Mouse (Mus musculus) liver, embryonic 14.5 days (tissue): ENCODE data around the gene Ankrd39. TPM values are rescaled to one million over a fixed set of nuclear protein-coding genes. Genes with fewer than 3 reads are reported as not detected.

Experiments used
- ATAC-seq: fragments of 200-750 bp; cut with Nextera tagmentation; 2 replicates; pipeline ENCODE4 v1.8.0; 2017; ENCODE audit warnings: moderate number of reproducible peaks, mild to moderate bottlenecking, moderate library complexity; ENCODE audit not compliant: insufficient read depth
- DNase-seq, 3 experiments: peaks; one replicate each; pipeline ENCODE4 v3.0.0-alpha.2; 2012 to 2013; ENCODE audit warnings: low read depth in 3 of 3, low spot score in 3 of 3
- H3K27ac ChIP-seq: fragments of 300-500 bp; sonication (generic); 2 replicates; pipeline ENCODE4 v1.5.1; 2014; ENCODE audit warnings: moderate library complexity, mild to moderate bottlenecking, control low read depth, inconsistent platforms
- H3K27me3 ChIP-seq: fragments of 300-500 bp; sonication (generic); 2 replicates; pipeline ENCODE4 v1.6.1; 2014; ENCODE audit warnings: mild to moderate bottlenecking, low read length, moderate library complexity; ENCODE audit not compliant: control insufficient read depth, insufficient read depth
- H3K36me3 ChIP-seq: fragments of 300-500 bp; sonication (generic); replicated peaks from 2 replicates; pipeline ENCODE4 v1.6.1; 2014; ENCODE audit warnings: low read depth; ENCODE audit not compliant: control insufficient read depth, insufficient read depth
- H3K4me1 ChIP-seq, 2 experiments: fragments of 200-500 bp in 1 of 2; fragments of 300-500 bp in 1 of 2; sonication (generic) in 1 of 2; replicated peaks; 2 replicates each; pipeline ENCODE4 v1.6.1; 2012 to 2014; ENCODE audit warnings: antibody characterized with exemption in 1 of 2, inconsistent platforms in 1 of 2, low read length in 1 of 2; ENCODE audit not compliant: control insufficient read depth in 2 of 2, insufficient read depth in 2 of 2
- H3K4me2 ChIP-seq: fragments of 300-500 bp; sonication (generic); 2 replicates; pipeline ENCODE4 v1.6.1; 2014; ENCODE audit warnings: low read depth, mild to moderate bottlenecking, control low read depth, moderate library complexity
- H3K4me3 ChIP-seq, 2 experiments: fragments of 200-500 bp in 1 of 2; fragments of 300-500 bp in 1 of 2; sonication (generic) in 1 of 2; 2 replicates each; pipeline ENCODE4 v1.5.1; 2012 to 2014; ENCODE audit warnings: low read depth in 2 of 2, low read length in 2 of 2, mild to moderate bottlenecking in 2 of 2, control low read depth in 1 of 2, inconsistent platforms in 1 of 2, moderate library complexity in 1 of 2; ENCODE audit not compliant: insufficient read depth in 1 of 2
- H3K9ac ChIP-seq: fragments of 300-500 bp; sonication (generic); replicated peaks from 2 replicates; pipeline ENCODE4 v1.6.1; 2014; ENCODE audit warnings: mild to moderate bottlenecking, control low read depth, moderate library complexity
- H3K9me3 ChIP-seq: fragments of 300-500 bp; sonication (generic); 2 replicates; pipeline ENCODE4 v1.6.1; 2016; ENCODE audit warnings: low read length, mixed read lengths; ENCODE audit not compliant: control insufficient read depth
- CTCF ChIP-seq: IDR thresholded peaks from 2 replicates; pipeline ENCODE4 v1.5.1; 2016; ENCODE audit warnings: antibody characterized with exemption, low read depth, control low read depth
- EP300 ChIP-seq: IDR thresholded peaks from 2 replicates; pipeline ENCODE4 v1.6.1; 2016; ENCODE audit warnings: antibody characterized with exemption, low read depth
- WGBS: fragments of 180-500 bp; shearing (Covaris S2); extraction: QIAGEN DNeasy Blood & Tissue Kit; methylation state at CpG from one replicate; pipeline ENCODE4 v1.1.7; 2014; ENCODE audit not compliant: insufficient replicate concordance; 5-methylcytosine and 5-hydroxymethylcytosine counted together
- polyA plus RNA-seq, 2 experiments: library from polyadenylated mRNA; depleted of rRNA in 1 of 2; stranded (reverse) in 1 of 2; unstranded in 1 of 2; fragments of >200 nt; fragmentation: Nextera tagmentation in 1 of 2; extraction: Ambion mirVana in 1 of 2; gene quantifications; 2 replicates each; pipeline versions ENCODE4 v1.2.1 to v1.2.3; 2012 to 2014

Ankrd39 gene
- polyA plus RNA-seq, 2 experiments: 3.5 to 5.1 TPM

DNA sequence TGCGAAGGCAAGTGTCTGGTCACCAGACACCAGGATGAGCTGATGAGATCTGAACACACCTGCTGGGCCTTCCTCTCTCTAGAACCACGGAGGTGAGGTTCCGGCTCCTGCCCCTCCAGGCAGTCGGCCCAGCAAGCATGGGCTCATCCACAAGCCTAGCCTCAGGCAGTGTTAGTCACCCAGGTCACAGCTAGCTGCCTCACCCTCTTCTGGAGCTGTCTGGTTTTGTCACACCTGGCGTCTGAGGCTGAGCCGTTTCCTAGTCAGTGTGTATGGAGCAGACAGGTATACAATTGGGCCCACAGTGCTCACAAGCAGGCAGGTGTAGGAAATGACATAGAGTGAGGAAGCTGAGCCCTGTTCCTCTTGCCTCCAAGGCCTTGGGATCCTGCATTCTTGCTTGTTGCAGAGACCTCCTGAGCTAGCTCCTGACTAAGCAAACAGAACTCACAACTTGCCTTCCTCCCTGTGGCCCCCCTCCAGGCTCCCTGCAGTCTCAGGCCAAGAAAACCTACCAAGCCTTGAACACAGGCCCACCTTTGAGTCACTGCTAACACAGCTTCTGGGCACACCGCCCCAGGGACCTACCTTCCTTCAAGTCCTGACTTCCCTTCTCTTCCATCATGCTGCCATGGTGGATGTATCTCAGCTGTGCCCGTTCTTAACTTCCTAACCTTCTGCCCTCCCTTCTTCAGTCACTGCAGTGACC lies 36.3 kb upstream of the Ankrd39 start:
- Histone ChIP-seq H3K9me3 (no peaks in the 10 kb centered on the region), H3K27ac (no peak overlapping the region), H3K4me2 (no peak overlapping the region), H3K9ac (no peak overlapping the region), H3K4me1 (peaks cover 4 to 15% of the 10 kb centered on the region in 2 experiments), H3K27me3 (no peaks in the 10 kb centered on the region), H3K36me3 (no peaks in the 10 kb centered on the region), H3K4me3 (no peak overlapping the region)
- 68% methylated on average over 8 of the region's 8 CpGs for WGBS
- TF ChIP-seq EP300: no peak
- no peak for TF ChIP-seq CTCF
- ATAC-seq (no peak), DNase-seq (no peak)

DNA sequence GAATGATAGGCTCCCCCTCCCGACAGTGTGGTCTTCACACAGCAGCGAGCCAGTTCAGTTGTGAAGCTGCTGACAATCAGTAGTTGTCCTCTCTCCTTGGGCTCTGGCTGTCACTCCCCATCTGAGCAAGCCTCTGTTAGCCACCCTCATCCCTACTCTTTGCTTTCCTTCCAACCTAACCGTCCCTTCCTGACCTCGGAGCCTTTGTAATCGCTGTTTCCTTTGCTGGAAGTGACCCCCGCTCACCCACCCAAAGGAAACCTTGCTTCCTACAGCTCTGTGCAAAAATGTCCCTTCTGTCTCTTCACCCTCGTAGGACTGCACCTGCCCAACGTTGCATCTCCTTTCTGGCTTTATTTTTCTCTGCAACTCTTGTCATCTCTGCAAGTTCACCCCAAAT lies 35.0 kb upstream of the Ankrd39 start:
- H3K36me3 ChIP-seq: no peaks in the 10 kb centered on the region
- peaks cover 4 to 15% of the 10 kb centered on the region in 2 experiments for H3K4me1 ChIP-seq
- H3K9ac ChIP-seq: no peak overlapping the region
- ATAC-seq (no peak), DNase-seq (no peak)
- H3K9me3 ChIP-seq: no peaks in the 10 kb centered on the region
- H3K27me3 ChIP-seq: no peaks in the 10 kb centered on the region
- no peak overlapping the region for H3K4me2 ChIP-seq
- H3K4me3 ChIP-seq: no peak overlapping the region
- WGBS: 49% methylated on average over 8 of the region's 8 CpGs
- H3K27ac ChIP-seq: no peak overlapping the region
- TF ChIP-seq EP300: no peak
- TF ChIP-seq CTCF: no peak

DNA sequence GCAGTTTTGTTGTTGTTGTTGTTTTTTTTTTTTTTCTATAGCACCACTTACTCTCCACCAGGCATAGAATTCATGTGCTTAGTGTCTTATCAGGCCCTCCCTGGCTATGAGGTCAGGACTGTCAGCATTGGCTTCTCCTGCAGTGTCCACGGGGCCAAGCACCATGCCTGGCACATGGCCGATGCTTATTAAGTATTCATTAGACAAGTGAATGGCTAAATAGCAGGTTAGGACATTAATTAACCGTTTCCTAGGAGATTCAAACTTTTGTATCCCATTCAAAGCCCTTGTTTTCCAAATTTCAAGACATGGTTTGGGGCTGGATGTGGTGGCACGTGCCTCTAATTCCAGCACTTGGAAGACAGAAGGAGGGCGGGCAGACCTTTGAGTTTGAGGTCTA lies 34.0 kb upstream of the Ankrd39 start:
- Histone ChIP-seq H3K9me3 (no peaks in the 10 kb centered on the region), H3K27ac (no peak overlapping the region), H3K4me3 (no peak overlapping the region), H3K36me3 (no peaks in the 10 kb centered on the region), H3K27me3 (no peaks in the 10 kb centered on the region), H3K9ac (no peak overlapping the region), H3K4me2 (no peak overlapping the region), H3K4me1 (peaks cover 4 to 15% of the 10 kb centered on the region in 2 experiments)
- 58% methylated on average over 5 of the region's 5 CpGs for WGBS
- ATAC-seq (no peak), DNase-seq (no peak)
- TF ChIP-seq CTCF: no peak
- no peak for TF ChIP-seq EP300

DNA sequence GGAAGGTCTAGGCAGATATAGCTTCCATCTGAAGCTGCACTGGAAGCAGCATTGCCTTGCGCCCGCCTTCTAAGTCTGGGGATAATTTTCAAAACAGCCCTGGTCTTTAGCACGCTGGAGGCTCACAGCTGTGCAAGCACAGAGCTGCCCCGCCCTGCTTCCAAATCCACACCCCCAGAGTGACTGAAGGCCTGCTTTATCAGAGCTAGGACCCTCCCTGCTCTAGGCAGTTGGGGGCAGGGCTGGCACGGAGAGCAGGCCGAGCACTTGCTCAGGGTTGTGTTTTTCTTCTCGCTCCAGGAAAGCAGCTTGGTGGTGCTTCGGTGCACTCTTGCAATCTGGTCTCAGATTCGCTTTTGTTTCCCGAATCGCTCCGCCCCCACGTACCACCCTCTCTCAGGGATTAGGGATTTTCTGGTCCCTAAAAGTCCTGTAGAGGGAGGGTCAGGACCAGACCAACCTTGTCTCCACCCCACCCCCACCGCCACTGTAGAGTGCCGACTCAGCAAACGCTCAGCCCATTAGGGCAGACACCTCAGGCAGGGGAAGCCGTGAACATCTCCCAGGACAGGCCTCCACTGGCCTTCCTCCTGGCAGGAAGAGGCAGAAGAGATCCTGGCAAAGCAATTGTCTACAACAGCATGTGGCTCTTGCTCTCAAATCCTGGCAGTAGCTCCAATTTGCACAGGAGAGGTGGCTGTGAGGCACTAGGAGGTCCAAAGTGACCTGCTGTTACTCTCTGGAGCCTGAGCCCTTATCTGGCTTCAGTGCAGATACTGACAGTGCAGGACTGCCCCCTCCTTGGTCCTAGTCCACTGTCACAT lies 33.4 kb upstream of the Ankrd39 start:
- WGBS: 7% methylated on average over 17 of the region's 17 CpGs
- Histone ChIP-seq H3K4me1 (peaks cover 4 to 15% of the 10 kb centered on the region in 2 experiments), H3K4me3 (peak overlapping the region; percentile 19 to 21), H3K9me3 (no peaks in the 10 kb centered on the region), H3K9ac (0 out of 2 replicates have a peak overlapping the region, but pooled peaks have one; percentile 1), H3K4me2 (peak overlapping the region; percentile 56), H3K36me3 (no peaks in the 10 kb centered on the region), H3K27me3 (no peaks in the 10 kb centered on the region), H3K27ac (no peak overlapping the region)
- no peak for TF ChIP-seq CTCF
- TF ChIP-seq EP300: 0 out of 2 replicates have a peak, but pooled peaks have one; percentile 7
- DNase-seq (peak; percentile 30 to 41 (median 38)), ATAC-seq (peak; percentile 93)

- Histone ChIP-seq H3K4me2 (peak overlapping the region; percentile 56), H3K27me3 (no peaks in the 10 kb centered on the region), H3K4me3 (peak overlapping the region in 1 of 2 experiments; percentile 21; a peak in 2 of 4 replicates), H3K9ac (no peak overlapping the region), H3K4me1 (peaks cover 4 to 15% of the 10 kb centered on the region in 2 experiments), H3K36me3 (no peaks in the 10 kb centered on the region), H3K27ac (no peak overlapping the region), H3K9me3 (no peaks in the 10 kb centered on the region)
- 0 out of 2 replicates have a peak, but pooled peaks have one; percentile 12 for ATAC-seq
- 54% methylated on average over 6 of the region's 6 CpGs for WGBS
- no peak for TF ChIP-seq CTCF
- TF ChIP-seq EP300: no peak
- DNase-seq: no peak
These were observed 32.7 kb upstream of the Ankrd39 start for GRCm38 (mm10) chr1:36579974-36580383.
